In the genomic region with DNA sequence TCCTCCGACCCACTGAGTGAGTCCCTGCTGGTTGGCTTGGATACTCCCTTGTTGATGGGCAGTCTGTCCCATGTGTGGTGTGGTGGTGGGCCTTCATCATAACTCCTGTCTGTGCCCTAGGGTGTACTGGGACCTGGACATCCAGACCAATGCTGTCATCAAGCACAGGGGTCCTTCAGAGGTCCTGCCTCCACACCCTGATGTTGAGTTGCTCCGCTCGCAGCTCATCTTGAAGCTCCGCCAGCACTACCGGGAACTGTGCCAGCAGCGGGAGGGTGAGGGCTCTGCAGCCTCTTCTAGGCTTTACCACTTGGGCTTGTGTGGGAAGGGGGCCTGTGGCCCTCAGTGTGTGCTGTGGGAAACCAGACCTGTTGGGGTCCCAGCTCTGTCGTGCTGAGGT, we compare ENCODE assay signal across 7 mouse cellular contexts. TPM values are rescaled to one million over a fixed set of nuclear protein-coding genes. Genes with fewer than 3 reads are reported as not detected.
DNase-seq lines count a peak whose midpoint lies in the region; ATAC-seq lines count a peak whose summit lies in the region.

No protein-coding gene starts in this region.

- no peak for ATAC-seq in midbrain, embryonic 13.5 days
- peak; percentile 44; the same call in 1 of the 2 replicates for ATAC-seq in heart, embryonic 14.5 days (ENCODE audit: insufficient number of reproducible peaks, insufficient read depth, low FRiP score, low read depth)
- no peak for ATAC-seq in granulocyte monocyte progenitor cell, adult 5-6 weeks (replicated peaks; ENCODE audit: poor library complexity, severe bottlenecking)

- H3K4me2 ChIP-seq in midbrain, embryonic 13.5 days (replicated peaks): no peak overlapping the region
- H3K4me2 ChIP-seq in heart, embryonic 14.5 days (ENCODE audit: low read length): no peak overlapping the region

- peak overlapping the region; percentile 30 for H3K27ac ChIP-seq in midbrain, embryonic 13.5 days
- no peak overlapping the region for H3K27ac ChIP-seq in midbrain, embryonic 10.5 days (replicated peaks)
- peak overlapping the region in 1 of 2 experiments; percentile 35; a peak in 2 of 4 replicates for H3K27ac ChIP-seq in heart, embryonic 14.5 days (replicated peaks in 1 of 2; ENCODE audit: control insufficient read depth in 1 of 2, insufficient read depth in 1 of 2, low read depth in 2 of 2, low read length in 2 of 2)

- peaks cover 82% of the 10 kb centered on the region for H3K36me3 ChIP-seq in midbrain, embryonic 13.5 days
- H3K36me3 ChIP-seq in midbrain, embryonic 10.5 days: peaks cover 84% of the 10 kb centered on the region
- H3K36me3 ChIP-seq in heart, embryonic 14.5 days (ENCODE audit: control insufficient read depth, insufficient read depth, low read length): peaks cover 82% of the 10 kb centered on the region

- H3K4me1 ChIP-seq in midbrain, embryonic 13.5 days (replicated peaks): peaks cover 10% of the 10 kb centered on the region
- peaks cover 15% of the 10 kb centered on the region for H3K4me1 ChIP-seq in midbrain, embryonic 10.5 days
- H3K4me1 ChIP-seq in heart, embryonic 14.5 days (ENCODE audit: control insufficient read depth in 2 of 2, insufficient read depth in 2 of 2, low read length in 2 of 2): peaks cover 7 to 12% of the 10 kb centered on the region in 2 experiments

- WGBS in midbrain, embryonic 13.5 days: 81% methylated on average over 7 of the region's 7 CpGs
- WGBS in midbrain, embryonic 10.5 days: 90% methylated on average over 7 of the region's 7 CpGs
- WGBS in heart, embryonic 14.5 days: 34% methylated on average over 7 of the region's 7 CpGs

- H3K27me3 ChIP-seq in midbrain, embryonic 13.5 days: no peaks in the 10 kb centered on the region
- no peaks in the 10 kb centered on the region for H3K27me3 ChIP-seq in midbrain, embryonic 10.5 days (ENCODE audit: low read depth, poor library complexity, severe bottlenecking)
- H3K27me3 ChIP-seq in heart, embryonic 14.5 days (ENCODE audit: control insufficient read depth, insufficient read depth, low read length): no peaks in the 10 kb centered on the region

- DNase-seq in midbrain, embryonic 10.5 days (ENCODE audit: low spot score): no peak
- peak; percentile 82 for DNase-seq in cerebellum, adult 8-10 months
- DNase-seq in left cerebral cortex, adult 18-20 months (ENCODE audit: low spot score in 2 of 2): peak; percentile 89 to 90
- DNase-seq in ovary, postnatal 10 days (ENCODE audit: low spot score): peak; percentile 69

- no peaks in the 10 kb centered on the region for H3K9me3 ChIP-seq in midbrain, embryonic 13.5 days
- H3K9me3 ChIP-seq in midbrain, embryonic 10.5 days (replicated peaks): no peaks in the 10 kb centered on the region
- no peaks in the 10 kb centered on the region for H3K9me3 ChIP-seq in heart, embryonic 14.5 days (ENCODE audit: control insufficient read depth, low read length)

- no peak overlapping the region for H3K9ac ChIP-seq in midbrain, embryonic 13.5 days (replicated peaks)
- peak overlapping the region; percentile 10; the same call in 1 of the 2 replicates for H3K9ac ChIP-seq in heart, embryonic 14.5 days (ENCODE audit: low read length)

- H3K4me3 ChIP-seq in midbrain, embryonic 13.5 days (replicated peaks): no peak overlapping the region
- H3K4me3 ChIP-seq in midbrain, embryonic 10.5 days: no peak overlapping the region
- H3K4me3 ChIP-seq in heart, embryonic 14.5 days (ENCODE audit: control insufficient read depth in 1 of 2, insufficient read depth in 1 of 2, low read depth in 1 of 2, low read length in 2 of 2): no peak overlapping the region

RNA-seq across cellular contexts. Expression of a gene that starts 6.7 kb away (rescaled TPM):
- 98.1 and 108 TPM in 2 replicates for polyA plus RNA-seq in midbrain, embryonic 13.5 days (2015; fragmentation: Nextera tagmentation; extraction: Ambion mirVana)
- 73.8 and 93.8 TPM in 2 replicates for polyA plus RNA-seq in midbrain, embryonic 10.5 days (2016; fragmentation: Nextera tagmentation; extraction: Ambion mirVana)
- 58.0 and 58.8 TPM in 2 replicates for polyA plus RNA-seq in heart, embryonic 14.5 days (2014; fragmentation: Nextera tagmentation; extraction: Ambion mirVana)
- total RNA-seq in left cerebral cortex, adult 18-20 months (2021): 10 to 100 TPM; 40.6 to 46.1 TPM
- total RNA-seq in granulocyte monocyte progenitor cell, adult 5-6 weeks (2014; fragmentation: Nextera tagmentation): 36.7 and 50.8 TPM in 2 replicates
- 21.3 and 27.4 TPM in 2 replicates for total RNA-seq in granulocyte monocyte progenitor cell, adult 5-6 weeks (2017)

RNA-seq across cellular contexts. Expression of a gene that starts 25.8 kb away (rescaled TPM):
- polyA plus RNA-seq in midbrain, embryonic 13.5 days (2015; fragmentation: Nextera tagmentation; extraction: Ambion mirVana): 13.5 and 15.1 TPM in 2 replicates
- polyA plus RNA-seq in midbrain, embryonic 10.5 days (2016; fragmentation: Nextera tagmentation; extraction: Ambion mirVana): 14.1 and 17.1 TPM in 2 replicates
- 6.8 and 6.9 TPM in 2 replicates for polyA plus RNA-seq in heart, embryonic 14.5 days (2014; fragmentation: Nextera tagmentation; extraction: Ambion mirVana)
- total RNA-seq in left cerebral cortex, adult 18-20 months (2021): 10 to 100 TPM; 25.0 to 25.1 TPM
- 11.5 and 16.3 TPM in 2 replicates for total RNA-seq in granulocyte monocyte progenitor cell, adult 5-6 weeks (2014; fragmentation: Nextera tagmentation)
- total RNA-seq in granulocyte monocyte progenitor cell, adult 5-6 weeks (2017): 5.6 and 7.5 TPM in 2 replicates

RNA-seq across cellular contexts. Expression of a gene that starts 28.3 kb away (rescaled TPM):
- polyA plus RNA-seq in midbrain, embryonic 13.5 days (2015; fragmentation: Nextera tagmentation; extraction: Ambion mirVana): 69.1 and 96.1 TPM in 2 replicates
- polyA plus RNA-seq in midbrain, embryonic 10.5 days (2016; fragmentation: Nextera tagmentation; extraction: Ambion mirVana): 67.9 and 86.2 TPM in 2 replicates
- 9.6 and 10.4 TPM in 2 replicates for polyA plus RNA-seq in heart, embryonic 14.5 days (2014; fragmentation: Nextera tagmentation; extraction: Ambion mirVana)
- total RNA-seq in left cerebral cortex, adult 18-20 months (2021): 10 to 100 TPM; 90.7 to 93.5 TPM
- total RNA-seq in granulocyte monocyte progenitor cell, adult 5-6 weeks (2014; fragmentation: Nextera tagmentation): not detected in 2 replicates
- not detected in 2 replicates for total RNA-seq in granulocyte monocyte progenitor cell, adult 5-6 weeks (2017)

RNA-seq across cellular contexts. Expression of a gene that starts 52.5 kb away (rescaled TPM):
- polyA plus RNA-seq in midbrain, embryonic 13.5 days (2015; fragmentation: Nextera tagmentation; extraction: Ambion mirVana): 4.7 TPM in 2 replicates
- 3.8 and 5.4 TPM in 2 replicates for polyA plus RNA-seq in midbrain, embryonic 10.5 days (2016; fragmentation: Nextera tagmentation; extraction: Ambion mirVana)
- 54.6 and 55.1 TPM in 2 replicates for polyA plus RNA-seq in heart, embryonic 14.5 days (2014; fragmentation: Nextera tagmentation; extraction: Ambion mirVana)
- 1 to 10 TPM; 3.1 TPM for total RNA-seq in left cerebral cortex, adult 18-20 months (2021)
- 6.1 and 8.7 TPM in 2 replicates for total RNA-seq in granulocyte monocyte progenitor cell, adult 5-6 weeks (2014; fragmentation: Nextera tagmentation)
- 3.4 and 4.0 TPM in 2 replicates for total RNA-seq in granulocyte monocyte progenitor cell, adult 5-6 weeks (2017)

RNA-seq across cellular contexts. Expression of a gene that starts 53.1 kb away (rescaled TPM):
- 92.0 and 94.2 TPM in 2 replicates for polyA plus RNA-seq in midbrain, embryonic 13.5 days (2015; fragmentation: Nextera tagmentation; extraction: Ambion mirVana)
- 85.7 and 98.2 TPM in 2 replicates for polyA plus RNA-seq in midbrain, embryonic 10.5 days (2016; fragmentation: Nextera tagmentation; extraction: Ambion mirVana)
- polyA plus RNA-seq in heart, embryonic 14.5 days (2014; fragmentation: Nextera tagmentation; extraction: Ambion mirVana): 178 TPM in 2 replicates
- 10 to 100 TPM; 93.1 to 93.6 TPM for total RNA-seq in left cerebral cortex, adult 18-20 months (2021)
- total RNA-seq in granulocyte monocyte progenitor cell, adult 5-6 weeks (2014; fragmentation: Nextera tagmentation): 89.0 and 135 TPM in 2 replicates
- 79.5 and 109 TPM in 2 replicates for total RNA-seq in granulocyte monocyte progenitor cell, adult 5-6 weeks (2017)
